Mouse (Mus musculus) limb, embryonic 14.5 days (tissue): ENCODE results near the gene Fblim1. TPM values are rescaled to one million over a fixed set of nuclear protein-coding genes. Genes with fewer than 3 reads are reported as not detected.

Source experiments
- ATAC-seq: fragments of 200-750 bp; cut with Nextera tagmentation; 2 replicates; pipeline ENCODE4 v1.8.0; 2017; ENCODE audit warnings: low read depth, moderate number of reproducible peaks, moderate TSS enrichment; ENCODE audit not compliant: low FRiP score
- DNase-seq: peaks from one replicate; pipeline ENCODE4 v3.0.0-alpha.2; 2015; ENCODE audit warnings: low spot score
- H3K27ac ChIP-seq: fragments of 300-500 bp; sonication (generic); replicated peaks from 2 replicates; pipeline ENCODE4 v1.5.1; 2014; ENCODE audit warnings: low read depth, mild to moderate bottlenecking, low read length, moderate library complexity, mixed read lengths
- H3K27me3 ChIP-seq: fragments of 300-500 bp; sonication (generic); 2 replicates; pipeline ENCODE4 v1.6.1; 2014; ENCODE audit warnings: low read length, mixed read lengths; ENCODE audit not compliant: control insufficient read depth, insufficient read depth
- H3K36me3 ChIP-seq: fragments of 300-500 bp; sonication (generic); 2 replicates; pipeline ENCODE4 v1.6.1; 2014; ENCODE audit warnings: mild to moderate bottlenecking, low read length, moderate library complexity, mixed read lengths; ENCODE audit not compliant: control insufficient read depth, insufficient read depth
- H3K4me1 ChIP-seq: fragments of 300-500 bp; sonication (generic); 2 replicates; pipeline ENCODE4 v1.6.1; 2014; ENCODE audit warnings: antibody characterized with exemption, low read length, mixed read lengths; ENCODE audit not compliant: control insufficient read depth, insufficient read depth
- H3K4me2 ChIP-seq: fragments of 300-500 bp; sonication (generic); replicated peaks from 2 replicates; pipeline ENCODE4 v1.6.1; 2014; ENCODE audit warnings: low read depth, mild to moderate bottlenecking, low read length, moderate library complexity; ENCODE audit not compliant: severe bottlenecking
- H3K4me3 ChIP-seq: fragments of 300-500 bp; sonication (generic); replicated peaks from 2 replicates; pipeline ENCODE4 v1.5.1; 2014; ENCODE audit warnings: low read length
- H3K9ac ChIP-seq: fragments of 300-500 bp; sonication (generic); 2 replicates; pipeline ENCODE4 v1.6.1; 2014; ENCODE audit warnings: mild to moderate bottlenecking, low read depth, low read length, moderate library complexity; ENCODE audit not compliant: severe bottlenecking
- H3K9me3 ChIP-seq: fragments of 300-500 bp; sonication (generic); 2 replicates; pipeline ENCODE4 v1.6.1; 2016; ENCODE audit warnings: low read length; ENCODE audit not compliant: control insufficient read depth
- POLR2A ChIP-seq: fragments of 200-500 bp; IDR thresholded peaks from 2 replicates; pipeline ENCODE4 v1.8.0; 2012; ENCODE audit warnings: inconsistent platforms, mild to moderate bottlenecking, moderate library complexity, borderline replicate concordance; ENCODE audit not compliant: insufficient read depth, insufficient read length; ENCODE audit errors: extremely low read depth
- WGBS: fragments of 180-500 bp; shearing (Covaris S2); extraction: QIAGEN DNeasy Blood & Tissue Kit; methylation state at CpG from one replicate; pipeline ENCODE4 v1.1.7; 2014; 5-methylcytosine and 5-hydroxymethylcytosine counted together
- polyA plus RNA-seq, 2 experiments: library from polyadenylated mRNA; depleted of rRNA in 1 of 2; stranded (reverse) in 1 of 2; unstranded in 1 of 2; fragments of >200 nt; fragmentation: Nextera tagmentation in 1 of 2; extraction: Ambion mirVana in 1 of 2; gene quantifications; 2 replicates each; pipeline versions ENCODE4 v1.2.1 to v1.2.3; 2012 to 2014

Fblim1 gene
- polyA plus RNA-seq, 2 experiments, result 33.7 to 52.2 TPM

GRCm38 (mm10) chr4:141643118-141643855 is 37.4 kb upstream of the Fblim1 start:
- Histone ChIP-seq H3K9ac (no peak overlapping the region), H3K4me1 (0 out of 2 replicates have a peak, but pooled peaks cover 2% of the 10 kb centered on the region), H3K4me3 (no peak overlapping the region), H3K27ac (0 out of 2 replicates have a peak overlapping the region, but pooled peaks have one; percentile 14), H3K27me3 (no peaks in the 10 kb centered on the region), H3K4me2 (no peak overlapping the region), H3K36me3 (peaks cover 40% of the 10 kb centered on the region), H3K9me3 (no peaks in the 10 kb centered on the region)
- TF ChIP-seq POLR2A, result no peak
- ATAC-seq (peak; percentile 75; the same call in 1 of the 2 replicates), DNase-seq (peak; percentile 76)
- 58% methylated on average over 7 of the region's 7 CpGs for WGBS

GRCm38 (mm10) chr4:141641961-141642811 is 36.3 kb upstream of the Fblim1 start:
- no peak overlapping the region for H3K4me2 ChIP-seq
- H3K36me3 ChIP-seq, result peaks cover 51% of the 10 kb centered on the region
- no peaks in the 10 kb centered on the region for H3K9me3 ChIP-seq
- 89% methylated on average over 25 of the region's 25 CpGs for WGBS
- H3K9ac ChIP-seq, result no peak overlapping the region
- DNase-seq (no peak), ATAC-seq (no peak)
- no peaks in the 10 kb centered on the region for H3K27me3 ChIP-seq
- no peak overlapping the region for H3K4me3 ChIP-seq
- H3K4me1 ChIP-seq, result no peaks in the 10 kb centered on the region
- TF ChIP-seq POLR2A, result no peak
- H3K27ac ChIP-seq, result no peak overlapping the region

- Histone ChIP-seq H3K9ac (no peak overlapping the region), H3K9me3 (no peaks in the 10 kb centered on the region), H3K4me3 (no peak overlapping the region), H3K4me2 (no peak overlapping the region), H3K36me3 (peaks cover 58% of the 10 kb centered on the region), H3K4me1 (no peaks in the 10 kb centered on the region), H3K27me3 (no peaks in the 10 kb centered on the region), H3K27ac (no peak overlapping the region)
- ATAC-seq (no peak), DNase-seq (no peak)
- TF ChIP-seq POLR2A, result no peak
- 84% methylated on average over 7 of the region's 7 CpGs for WGBS
Observed at GRCm38 (mm10) chr4:141641353-141641771, 35.5 kb upstream of the Fblim1 start.

- 76% methylated on average over 11 of the region's 11 CpGs for WGBS
- no peak for TF ChIP-seq POLR2A
- Histone ChIP-seq H3K4me2 (no peak overlapping the region), H3K27me3 (no peaks in the 10 kb centered on the region), H3K4me3 (no peak overlapping the region), H3K4me1 (no peaks in the 10 kb centered on the region), H3K9me3 (no peaks in the 10 kb centered on the region), H3K36me3 (peaks cover 68% of the 10 kb centered on the region), H3K27ac (no peak overlapping the region), H3K9ac (no peak overlapping the region)
- ATAC-seq, result no peak
- no peak for DNase-seq
Observed at GRCm38 (mm10) chr4:141639474-141639873, 33.6 kb upstream of the Fblim1 start.

- Histone ChIP-seq H3K4me2 (no peak overlapping the region), H3K4me3 (no peak overlapping the region), H3K9ac (no peak overlapping the region), H3K4me1 (no peaks in the 10 kb centered on the region), H3K9me3 (no peaks in the 10 kb centered on the region), H3K36me3 (peaks cover 86% of the 10 kb centered on the region), H3K27me3 (no peaks in the 10 kb centered on the region), H3K27ac (no peak overlapping the region)
- 93% methylated on average over 5 of the region's 5 CpGs for whole genome bisulfite sequencing
- TF ChIP-seq POLR2A, result no peak
- ATAC-seq, result no peak
- no peak for DNase-seq
Observed at GRCm38 (mm10) chr4:141636693-141637092, 30.8 kb upstream of the Fblim1 start.
